Mouse (Mus musculus) left cerebral cortex, adult 8-10 months (tissue): ENCODE measurements around the gene Toe1. TPM values are rescaled to one million over a fixed set of nuclear protein-coding genes. Genes with fewer than 3 reads are reported as not detected.
A peak's percentile ranks its signal among the peaks of the same experiment; 100 is the strongest.
"Not testable (repeated sequence)": the region's sequence is repeated elsewhere in the genome, so short reads cannot be mapped to it uniquely, and the experiment has no call there.

Experiments used
- DNase-seq, 2 experiments: peaks; one replicate each; pipeline ENCODE4 v3.0.0; 2022; ENCODE audit warnings: low spot score in 2 of 2
- total RNA-seq, 4 experiments: library from RNA; stranded (reverse); gene quantifications; 2 replicates each; pipeline ENCODE4 v1.2.4; 2022

Toe1 gene
- total RNA-seq, result 10 to 100 TPM; 13.1 to 15.3 (median 14.9) TPM

GRCm38 (mm10) chr4:116807197-116808129, at the start of gene Toe1, which contains the start of gene Mutyh:
Toe1 (minus strand) TSS chr4:116807640.
Mutyh (plus strand) TSS chr4:116807723.
- DNase-seq, result peak; percentile 68 to 93

GRCm38 (mm10) chr4:116857203-116857602, 49.8 kb upstream of the Toe1 start:
- DNase-seq, result no peak

- no peak for DNase-seq
These were observed 46.8 kb upstream of the Toe1 start for GRCm38 (mm10) chr4:116854286-116854685.

GRCm38 (mm10) chr4:116849901-116850300, 42.5 kb upstream of the Toe1 start:
- no peak for DNase-seq

DNA sequence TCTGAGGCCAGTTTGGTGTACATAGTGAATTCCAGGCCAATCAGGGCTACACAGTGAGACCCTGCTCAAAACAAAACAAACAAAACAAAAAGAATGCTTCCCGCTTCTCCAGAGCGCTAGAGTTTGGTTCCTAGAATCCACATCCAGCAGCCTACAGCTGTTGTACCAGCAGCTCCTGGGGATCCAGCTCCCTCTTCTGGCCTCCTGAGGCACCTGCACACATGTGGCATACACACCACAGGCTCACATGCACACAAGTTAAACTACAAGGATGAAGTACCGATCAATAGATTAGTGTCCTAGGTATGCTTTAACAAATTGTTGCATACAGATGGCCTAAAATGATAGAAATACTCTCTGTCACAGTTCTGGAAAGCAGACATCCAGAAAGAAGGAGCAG, 36.9 kb upstream of the Toe1 start:
- no peak for DNase-seq

DNA sequence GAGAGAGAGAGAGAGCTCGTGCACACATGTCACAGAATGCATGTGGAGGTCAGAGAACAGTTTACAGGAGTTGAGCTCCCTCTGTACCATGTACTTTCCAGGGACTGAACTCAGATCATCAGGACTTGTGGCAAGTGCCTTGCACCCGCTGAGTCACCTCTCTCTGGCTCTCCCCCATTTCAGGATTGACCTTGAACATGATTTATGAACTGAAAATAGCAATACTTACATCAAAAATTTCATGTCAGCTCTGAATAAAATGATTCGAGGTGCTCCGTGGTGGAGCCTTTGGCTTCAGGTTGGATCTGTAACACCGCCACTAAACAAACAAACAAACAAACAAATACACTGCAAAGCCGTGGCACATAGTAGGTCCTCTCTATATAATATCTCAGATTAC, 33.4 kb upstream of the Toe1 start:
- no peak for DNase-seq

DNA sequence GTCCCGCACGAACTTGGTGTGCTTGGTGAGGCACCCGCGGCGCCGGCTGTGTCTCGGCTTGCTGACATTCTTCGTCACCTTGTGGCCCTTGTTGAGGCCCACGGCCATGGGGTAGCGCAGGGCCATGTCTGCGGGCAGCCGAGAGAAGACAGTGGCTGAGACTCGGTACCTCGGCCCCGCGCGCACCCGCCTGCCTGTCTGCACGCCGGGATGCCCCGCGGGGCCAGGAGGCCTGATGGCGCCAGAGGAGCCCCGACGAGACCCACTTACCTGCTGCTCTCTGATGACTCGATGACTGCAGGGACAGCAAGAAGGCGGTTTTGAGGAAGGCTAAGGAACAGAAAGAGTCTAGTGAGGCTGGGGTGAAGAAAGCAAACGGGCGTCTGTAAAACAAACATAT, 32.7 kb upstream of the Toe1 start:
- DNase-seq, result not testable (repeated sequence)

GRCm38 (mm10) chr4:116838999-116839398, 31.6 kb upstream of the Toe1 start:
- no peak for DNase-seq

DNA sequence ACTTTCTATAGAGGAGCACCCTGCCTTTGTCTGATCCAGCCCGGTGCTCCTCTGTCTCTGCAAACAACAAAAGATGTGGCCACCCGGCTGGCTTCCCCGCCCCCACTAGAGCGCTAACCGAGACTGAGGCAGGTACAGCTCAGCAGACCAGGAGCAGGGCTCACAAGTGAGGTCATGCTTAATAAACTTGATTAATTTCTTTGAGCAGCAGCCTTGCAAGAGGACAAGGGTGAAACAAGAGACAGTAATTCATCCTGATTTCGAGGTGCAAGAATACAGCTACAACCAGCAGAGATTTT, 22.6 kb upstream of the Toe1 start:
- no peak for DNase-seq

DNA sequence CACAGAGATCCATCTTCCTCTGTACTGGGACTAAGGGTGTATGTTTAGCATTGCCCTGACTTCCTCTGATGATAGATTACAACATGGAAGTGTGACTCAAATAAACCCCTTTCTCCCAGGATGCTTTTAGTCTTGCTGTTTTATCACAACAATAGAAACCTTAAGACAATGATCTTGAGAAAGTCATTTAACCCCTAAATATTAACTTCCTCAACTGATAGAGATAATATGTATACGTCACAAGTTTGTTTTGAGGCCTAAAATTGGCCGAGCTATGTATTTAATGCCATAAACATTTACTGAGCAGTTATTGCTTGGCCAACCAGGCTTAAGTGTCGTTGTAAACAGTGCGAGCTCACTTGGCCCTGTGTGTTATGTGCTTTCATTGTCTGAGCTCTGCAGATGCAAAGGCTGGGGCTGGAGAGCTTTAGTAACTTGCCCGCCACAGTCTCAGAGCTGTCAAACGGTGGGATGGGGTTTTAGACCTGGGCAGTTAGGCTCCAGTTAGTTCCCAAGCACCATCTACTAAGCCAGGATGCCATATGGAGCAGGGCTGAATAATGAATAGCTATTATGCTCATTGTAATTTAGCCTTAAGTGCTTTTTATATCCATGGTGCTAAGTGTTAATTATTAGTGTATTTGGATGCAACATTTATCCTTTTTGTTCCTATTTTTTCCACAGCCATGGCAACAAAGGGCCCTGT, 22.1 kb upstream of the Toe1 start:
- no peak for DNase-seq

DNA sequence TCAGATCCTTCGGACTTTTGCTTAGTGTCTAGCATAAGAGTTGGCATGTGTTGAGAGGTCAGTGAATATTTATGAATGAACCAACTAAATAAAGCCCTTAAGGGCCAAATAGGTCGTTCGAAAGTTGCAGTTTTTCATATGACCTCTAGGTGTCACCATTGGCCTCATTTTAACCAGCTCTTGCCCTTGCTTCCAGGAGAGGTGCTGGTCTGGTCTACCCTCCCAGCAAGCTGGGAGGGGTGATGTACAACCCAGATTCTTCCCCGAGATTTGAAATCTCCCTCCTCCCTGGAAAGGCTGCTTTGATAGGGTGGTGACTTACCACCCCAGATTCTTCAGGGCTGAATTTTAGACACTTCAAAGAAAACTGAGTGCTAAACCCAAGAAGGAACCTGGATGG, 20.4 kb upstream of the Toe1 start:
- no peak for DNase-seq

- peak; percentile 61 to 62 for DNase-seq
These were observed 17.1 kb upstream of the Toe1 start for GRCm38 (mm10) chr4:116824541-116825004.

GRCm38 (mm10) chr4:116821694-116822016, 14.2 kb upstream of the Toe1 start, which contains the start of gene Hpdl:
Hpdl (minus strand) TSS chr4:116821707.
- no peak for DNase-seq

DNA sequence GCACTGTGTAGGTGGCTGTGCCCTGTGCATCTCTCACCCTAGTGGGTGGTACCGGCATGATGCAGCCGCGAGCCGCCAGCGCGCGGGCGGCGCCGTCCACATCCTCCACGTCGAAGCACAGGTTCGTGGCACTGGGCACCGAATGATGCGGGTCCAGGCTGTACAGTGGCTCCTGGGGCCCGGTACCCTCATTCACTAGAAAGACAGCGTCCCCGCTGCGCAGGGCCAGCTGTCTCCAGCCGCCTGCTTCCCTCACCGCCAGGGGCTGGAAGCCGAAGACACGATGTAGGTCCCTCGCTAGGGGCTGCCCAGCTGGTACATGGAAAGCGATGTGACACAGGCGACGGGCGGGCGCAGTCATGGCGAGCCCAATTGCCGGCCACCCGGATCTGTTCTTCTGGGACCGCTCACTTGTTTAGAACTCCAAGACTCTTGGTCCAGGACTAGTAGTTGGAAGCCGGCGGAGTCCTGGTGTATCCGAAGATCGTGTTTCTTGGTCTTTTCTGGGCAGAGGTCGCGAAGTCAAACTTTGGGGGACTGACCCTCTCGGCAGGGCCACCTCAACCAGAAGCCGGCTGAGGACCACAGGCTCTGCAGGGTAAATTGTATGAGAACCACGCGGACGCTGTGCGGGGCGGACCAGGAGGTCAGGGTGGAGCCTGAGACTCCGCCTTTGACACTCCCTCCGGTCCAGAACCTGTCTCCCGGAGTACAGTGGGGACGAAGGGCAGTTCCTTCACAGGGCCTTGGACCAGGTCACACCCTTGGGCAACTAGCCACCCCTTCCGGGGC, 13.7 kb upstream of the Toe1 start:
- DNase-seq, result peak in 1 of 2 experiments; percentile 39

GRCm38 (mm10) chr4:116819968-116820901, 12.8 kb upstream of the Toe1 start:
- DNase-seq, result no peak

GRCm38 (mm10) chr4:116817486-116817885, 10.0 kb upstream of the Toe1 start:
- DNase-seq, result peak in 1 of 2 experiments; percentile 44

GRCm38 (mm10) chr4:116815276-116815675, 7.8 kb upstream of the Toe1 start:
- no peak for DNase-seq

- no peak for DNase-seq
These were observed 3.6 kb upstream of the Toe1 start for GRCm38 (mm10) chr4:116811012-116811411.

DNA sequence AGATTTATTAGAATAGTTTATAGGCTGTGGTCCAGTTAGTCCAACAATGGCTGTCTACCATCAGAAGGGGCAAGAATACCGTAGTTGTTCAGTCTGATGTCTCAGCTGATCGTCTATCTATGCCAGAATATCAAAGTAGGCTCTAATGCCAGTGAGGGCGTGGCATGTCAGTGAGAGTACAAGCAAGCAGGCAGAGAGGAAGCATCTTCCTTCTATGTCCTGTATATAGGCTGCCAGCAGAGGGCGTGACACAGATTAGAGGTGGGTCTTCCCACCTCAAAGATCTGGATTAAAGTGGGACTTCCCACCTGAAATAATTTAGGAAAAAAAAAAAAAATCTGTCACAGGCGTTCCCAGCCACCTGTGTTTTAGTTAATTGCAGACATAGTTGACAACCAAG, 7.5 kb downstream of the Toe1 start:
- no peak for DNase-seq

DNA sequence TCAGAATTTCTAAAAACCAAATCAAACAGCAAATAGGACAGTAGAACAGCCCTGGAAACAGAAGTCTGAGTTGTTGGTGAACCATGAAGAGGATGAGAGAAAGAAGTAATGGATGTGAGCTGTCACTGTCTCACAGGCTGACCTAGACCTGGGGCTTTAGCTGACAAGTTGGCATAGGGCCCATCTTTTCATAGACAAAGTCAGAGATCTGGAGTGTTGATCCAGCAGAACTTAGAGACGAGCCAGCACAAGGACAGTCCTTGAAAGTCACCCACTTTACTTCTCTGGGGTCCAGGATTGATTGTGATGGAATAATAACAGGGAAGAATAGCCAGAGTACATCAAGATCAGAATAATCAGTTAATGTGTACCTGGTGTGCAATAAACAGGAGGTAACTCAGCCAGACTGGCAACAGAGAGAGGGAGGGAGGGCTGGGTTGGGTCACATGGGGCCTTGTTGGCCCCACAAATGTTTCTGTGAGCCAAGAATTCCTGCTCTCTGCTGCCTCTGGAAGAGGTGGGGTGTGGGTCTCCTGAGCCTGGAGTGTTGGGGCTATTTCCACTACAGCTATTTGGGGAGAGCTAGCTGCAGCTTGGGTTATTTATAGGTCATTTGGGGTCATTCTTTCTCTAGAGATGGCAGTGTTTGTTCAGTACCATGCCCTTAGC, 10.9 kb downstream of the Toe1 start:
- DNase-seq, result no peak
